Mouse (Mus musculus): ENCODE measurements around the gene Ddx1.
A peak's percentile ranks its signal among the peaks of the same experiment; 100 is the strongest.

Ddx1 gene

GRCm38 (mm10) chr12:13248691-13249572 lies at the start of gene Ddx1:
TSS of gene Ddx1 (minus strand) at chr12:13249213.
- DNase-seq: peak; percentile 68 to 76

GRCm38 (mm10) chr12:13293421-13293881 lies 44.4 kb upstream of the Ddx1 start:
- DNase-seq: no peak

GRCm38 (mm10) chr12:13291453-13291852 lies 42.4 kb upstream of the Ddx1 start:
- no peak for DNase-seq

- DNase-seq: no peak
These were observed 20.8 kb upstream of the Ddx1 start for GRCm38 (mm10) chr12:13269570-13270390.

- peak; percentile 79 to 82 for DNase-seq
These were observed 19.9 kb upstream of the Ddx1 start, which contains the start of gene Nbas for GRCm38 (mm10) chr12:13268826-13269449. TSS of gene Nbas (plus strand) at chr12:13269133.

- DNase-seq: no peak
These were observed 19.4 kb upstream of the Ddx1 start for GRCm38 (mm10) chr12:13268412-13268811.

GRCm38 (mm10) chr12:13255701-13256100 lies 6.7 kb upstream of the Ddx1 start:
- no peak for DNase-seq

- DNase-seq: no peak
These were observed 6.1 kb upstream of the Ddx1 start for GRCm38 (mm10) chr12:13255068-13255467.

GRCm38 (mm10) chr12:13249573-13249919 lies 533 bp upstream of the Ddx1 start:
- DNase-seq: no peak

GRCm38 (mm10) chr12:13242453-13242852 lies 6.6 kb downstream of the Ddx1 start:
- DNase-seq: no peak

GRCm38 (mm10) chr12:13218101-13218514 lies 30.9 kb downstream of the Ddx1 start:
- DNase-seq: no peak

GRCm38 (mm10) chr12:13217568-13217967 lies 31.4 kb downstream of the Ddx1 start:
- DNase-seq: no peak

GRCm38 (mm10) chr12:13216501-13217103 lies 32.4 kb downstream of the Ddx1 start:
- no peak for DNase-seq

GRCm38 (mm10) chr12:13214345-13215278 lies 34.4 kb downstream of the Ddx1 start:
- DNase-seq: peak; percentile 58 to 70

GRCm38 (mm10) chr12:13211746-13212482 lies 37.1 kb downstream of the Ddx1 start:
- no peak for DNase-seq

GRCm38 (mm10) chr12:13209692-13210377 lies 39.2 kb downstream of the Ddx1 start:
- no peak for DNase-seq

GRCm38 (mm10) chr12:13208983-13209451 lies 40.0 kb downstream of the Ddx1 start:
- no peak for DNase-seq

GRCm38 (mm10) chr12:13208517-13208916 lies 40.5 kb downstream of the Ddx1 start:
- DNase-seq: no peak

- DNase-seq: no peak
These were observed 41.9 kb downstream of the Ddx1 start for GRCm38 (mm10) chr12:13207099-13207498.

GRCm38 (mm10) chr12:13205733-13206132 lies 43.3 kb downstream of the Ddx1 start:
- no peak for DNase-seq
